Mouse (Mus musculus): ENCODE data around the gene Polr1a.
"Not testable (repeated sequence)": the region's sequence is repeated elsewhere in the genome, so short reads cannot be mapped to it uniquely, and the experiment has no call there.

Polr1a gene

GRCm38 (mm10) chr6:71908481-71909381, at the start of gene Polr1a, which contains the start of gene Ptcd3:
TSS of gene Polr1a (plus strand) at chr6:71909053.
TSS of gene Ptcd3 (minus strand) at chr6:71908750.
- peak; percentile 89 to 96 for DNase-seq (ENCODE audit: low spot score in 2 of 2)

DNA sequence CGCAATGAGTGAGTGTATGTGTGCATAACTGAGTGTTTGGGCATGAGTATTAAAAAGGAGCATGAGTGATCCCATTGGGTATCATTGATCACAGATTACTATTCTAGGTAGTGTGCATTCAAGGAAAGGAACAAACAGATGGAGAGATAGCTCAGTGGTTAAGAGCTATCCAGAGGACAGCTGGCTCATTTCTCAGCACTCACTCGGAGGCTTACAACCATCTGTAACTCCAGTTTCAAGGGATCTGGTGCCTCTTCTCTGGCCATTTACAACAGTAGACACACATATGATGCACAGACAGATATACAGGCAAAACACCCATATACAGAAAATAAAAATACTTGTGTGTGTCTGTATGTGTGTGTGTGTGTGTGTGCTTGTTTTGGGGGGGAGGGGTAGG, 41.1 kb upstream of the Polr1a start:
- DNase-seq (ENCODE audit: low spot score in 2 of 2), result no peak

DNA sequence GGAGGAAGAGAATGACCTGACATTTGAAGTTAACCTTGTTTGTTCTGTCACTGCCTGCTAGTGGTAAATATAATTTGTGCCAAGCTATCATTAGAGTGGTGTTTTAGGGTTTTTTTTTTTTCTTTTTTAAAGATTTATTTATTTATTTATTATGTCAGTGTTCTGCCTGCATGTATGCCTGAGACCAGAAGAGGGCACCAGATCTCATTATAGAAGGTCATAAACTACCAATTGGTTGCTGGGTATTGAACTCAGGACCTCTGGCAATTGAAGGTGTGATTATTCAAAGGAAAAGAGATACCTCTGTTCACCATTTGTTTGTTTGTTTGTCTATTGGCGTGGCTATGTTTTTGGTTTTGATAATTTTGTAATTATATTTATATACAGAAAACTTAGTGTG, 40.0 kb upstream of the Polr1a start:
- DNase-seq (ENCODE audit: low spot score in 2 of 2), result peak in 1 of 2 experiments; percentile 28

DNA sequence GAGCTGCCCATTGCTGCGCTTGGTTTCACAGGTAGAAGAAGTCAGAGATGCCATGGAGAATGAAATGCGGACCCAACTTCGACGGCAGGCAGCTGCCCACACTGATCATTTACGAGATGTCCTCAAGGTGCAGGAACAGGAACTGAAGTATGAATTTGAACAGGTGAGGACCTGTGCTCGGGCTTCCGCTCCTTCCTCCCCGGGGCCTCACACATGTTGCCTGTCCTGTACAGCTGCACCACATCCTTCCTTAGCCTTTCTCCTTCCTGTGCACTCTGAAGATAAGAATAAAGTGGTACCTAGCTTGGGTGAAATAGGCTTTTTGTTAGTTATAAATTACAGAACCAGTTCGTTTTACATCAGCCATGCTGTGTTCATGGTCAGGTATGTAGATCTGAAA, 37.5 kb upstream of the Polr1a start:
- DNase-seq (ENCODE audit: low spot score in 2 of 2), result no peak

DNA sequence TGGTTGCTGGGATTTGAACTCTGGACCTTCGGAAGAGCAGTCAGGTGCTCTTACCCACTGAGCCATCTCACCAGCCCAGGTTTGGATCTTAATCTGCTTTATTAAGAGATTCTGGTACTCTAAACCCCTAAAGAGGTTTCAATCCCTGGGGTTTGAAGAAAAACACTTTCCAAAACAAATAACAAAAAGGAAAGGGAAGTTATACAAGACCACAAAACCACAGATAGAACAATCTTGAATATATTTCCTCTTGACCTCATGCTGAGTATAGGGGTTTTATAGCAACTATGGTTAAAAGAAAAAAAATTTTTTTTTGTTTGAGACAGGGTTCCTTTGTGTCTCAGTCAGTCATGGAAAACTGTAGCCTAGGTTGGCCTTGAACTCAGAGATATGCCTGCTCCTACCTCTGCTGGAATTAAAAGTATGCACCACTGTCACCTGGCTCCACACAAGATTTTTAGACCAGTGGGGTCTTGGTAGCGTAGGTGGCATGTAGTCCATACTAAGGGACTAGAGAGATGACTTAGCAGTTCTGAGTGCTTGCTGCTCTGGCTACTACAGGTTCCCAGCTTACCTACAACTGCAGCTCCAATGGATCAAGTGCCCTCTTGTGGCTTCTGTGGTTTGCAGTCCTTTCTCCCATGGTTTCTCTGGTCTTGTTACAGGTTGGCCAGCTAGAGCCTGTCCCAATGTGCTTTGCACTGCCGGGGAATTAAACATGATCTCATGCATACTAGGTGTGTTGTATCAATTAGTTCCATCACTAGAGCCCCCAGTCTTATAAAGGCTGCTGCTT, 30.7 kb upstream of the Polr1a start:
- no peak for DNase-seq (ENCODE audit: low spot score in 2 of 2)

DNA sequence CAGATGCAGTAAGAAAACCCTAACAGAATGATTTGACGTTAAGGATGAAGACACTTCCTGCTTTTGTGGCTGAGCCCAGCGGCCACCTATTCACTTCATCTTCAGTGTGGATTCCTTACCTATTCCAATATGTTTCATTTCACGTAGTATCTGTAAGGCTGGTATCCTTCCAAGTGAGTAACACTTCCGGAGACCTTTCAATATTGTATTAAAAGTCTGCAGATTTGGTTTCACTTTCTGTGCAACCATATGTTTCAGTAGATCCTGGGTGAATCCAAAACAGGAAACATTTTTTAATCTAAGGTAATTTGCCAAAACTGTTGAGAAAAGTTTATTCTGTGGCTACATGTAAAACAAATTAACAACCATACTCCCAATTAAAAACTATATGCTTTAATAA, 15.6 kb upstream of the Polr1a start:
- no peak for DNase-seq (ENCODE audit: low spot score in 2 of 2)

- no peak for DNase-seq (ENCODE audit: low spot score in 2 of 2)
Measured at GRCm38 (mm10) chr6:71907702-71908235, 1.1 kb upstream of the Polr1a start.

DNA sequence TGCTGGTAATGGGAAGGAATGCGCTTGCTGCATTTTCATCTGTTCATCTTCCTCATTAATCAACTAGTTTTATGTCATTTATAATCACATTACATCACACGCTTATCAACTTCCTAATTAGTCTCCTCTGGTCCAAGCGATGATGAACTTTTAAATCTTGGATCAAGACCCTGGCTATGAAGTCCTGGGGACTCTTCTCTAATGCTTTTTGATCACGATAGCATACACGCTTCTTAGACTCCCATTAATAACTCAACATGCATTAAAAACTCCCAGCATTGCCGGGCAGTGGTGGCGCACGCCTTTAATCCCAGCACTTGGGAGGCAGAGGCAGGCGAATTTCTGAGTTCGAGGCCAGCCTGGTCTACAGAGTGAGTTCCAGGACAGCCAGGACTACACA, 531 bp downstream of the Polr1a start:
- DNase-seq (ENCODE audit: low spot score in 2 of 2), result no peak

GRCm38 (mm10) chr6:71909840-71910239, 987 bp downstream of the Polr1a start:
- DNase-seq (ENCODE audit: low spot score in 2 of 2), result peak in 1 of 2 experiments; percentile 26

GRCm38 (mm10) chr6:71911686-71912450, 3.0 kb downstream of the Polr1a start:
- DNase-seq (ENCODE audit: low spot score in 2 of 2), result no peak

DNA sequence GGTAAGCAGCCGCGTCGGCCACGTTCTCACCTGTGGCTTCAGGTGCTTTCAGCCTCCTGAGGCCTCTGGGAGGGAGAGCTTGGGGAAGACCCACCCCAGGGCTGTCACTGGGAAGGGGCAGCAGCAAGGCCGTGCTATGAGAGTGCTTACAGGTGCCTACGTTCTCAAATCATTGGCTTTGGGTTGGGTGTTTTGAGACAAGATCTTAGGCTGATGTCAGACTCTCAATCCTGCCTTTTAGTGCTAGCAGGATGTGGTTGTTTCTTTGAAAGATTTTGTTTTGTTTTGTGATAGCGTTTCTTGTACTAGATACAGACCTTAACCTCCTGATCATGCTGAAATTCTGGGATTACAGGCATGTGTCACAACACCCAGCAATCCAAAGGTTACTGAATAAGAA, 11.9 kb downstream of the Polr1a start:
- no peak for DNase-seq (ENCODE audit: low spot score in 2 of 2)

GRCm38 (mm10) chr6:71925233-71925632, 16.4 kb downstream of the Polr1a start:
- DNase-seq (ENCODE audit: low spot score in 2 of 2), result not testable (repeated sequence)

DNA sequence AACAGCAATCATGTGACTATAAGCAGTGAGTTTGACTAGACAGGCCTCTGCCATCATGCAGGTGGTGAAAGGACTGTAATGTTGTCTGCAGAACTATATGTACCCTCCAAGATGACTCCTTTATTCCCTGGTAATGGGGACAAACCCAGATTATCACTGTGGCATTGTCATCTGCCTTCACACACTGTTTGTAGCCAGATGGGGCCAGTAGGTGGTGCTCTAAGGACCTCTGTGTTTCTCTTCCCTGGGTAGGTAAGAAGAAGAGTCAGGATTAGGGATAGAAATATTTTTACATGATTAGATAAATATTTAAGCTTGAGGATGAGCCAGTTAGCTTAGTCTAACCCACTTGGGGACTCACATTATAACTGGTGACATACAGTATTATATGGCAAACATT, 19.1 kb downstream of the Polr1a start:
- DNase-seq (ENCODE audit: low spot score in 2 of 2), result peak in 1 of 2 experiments; percentile 59

DNA sequence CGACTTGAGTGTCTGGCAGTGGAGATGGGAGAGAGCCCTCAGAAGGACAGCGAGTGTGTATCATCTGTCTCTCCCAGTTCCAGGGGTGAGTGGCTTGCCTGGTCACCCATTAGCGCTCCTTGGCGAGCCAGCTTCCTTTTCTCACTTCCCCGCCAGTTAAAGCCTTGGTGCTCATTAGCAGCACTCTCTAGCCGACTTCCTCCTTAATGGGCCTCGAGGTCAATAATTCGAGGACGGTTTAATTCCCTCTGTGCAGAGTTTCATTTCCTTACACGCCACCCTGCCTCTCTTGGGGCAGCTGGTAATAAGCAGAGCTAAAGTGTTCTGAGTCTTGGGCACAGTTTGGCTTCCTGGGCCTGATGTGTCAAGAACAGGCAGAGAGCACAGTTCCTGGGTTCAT, 21.2 kb downstream of the Polr1a start:
- DNase-seq (ENCODE audit: low spot score in 2 of 2), result peak in 1 of 2 experiments; percentile 49

- peak in 1 of 2 experiments; percentile 50 for DNase-seq (ENCODE audit: low spot score in 2 of 2)
Measured at GRCm38 (mm10) chr6:71930830-71931437, 22.1 kb downstream of the Polr1a start.

GRCm38 (mm10) chr6:71932347-71932746, 23.5 kb downstream of the Polr1a start:
- DNase-seq (ENCODE audit: low spot score in 2 of 2), result no peak

DNA sequence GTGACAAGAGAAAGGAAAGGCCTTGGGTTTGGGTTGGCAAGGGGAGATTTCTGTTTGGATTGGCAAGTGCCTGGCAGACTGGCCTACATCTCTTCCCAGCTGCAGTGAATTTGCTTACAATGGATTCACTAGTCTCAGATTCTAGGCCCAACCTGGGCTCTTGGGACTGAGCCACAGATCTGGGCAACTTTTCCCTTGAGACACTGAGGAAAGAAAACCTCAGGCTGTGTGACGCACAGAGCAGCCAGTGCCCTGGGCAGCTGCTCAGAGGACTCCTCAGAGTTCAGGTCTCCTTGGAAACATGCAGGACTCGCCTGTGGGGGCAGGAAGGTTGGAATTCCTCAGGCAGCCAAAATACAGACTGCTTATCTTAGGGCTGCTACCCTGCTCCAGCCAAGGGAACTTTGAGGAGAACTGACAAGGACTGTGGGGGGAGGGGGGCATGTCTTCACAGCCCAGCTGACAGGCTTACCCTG, 25.3 kb downstream of the Polr1a start:
- no peak for DNase-seq (ENCODE audit: low spot score in 2 of 2)

- DNase-seq (ENCODE audit: low spot score in 2 of 2), result no peak
Measured at GRCm38 (mm10) chr6:71935737-71936136, 26.9 kb downstream of the Polr1a start.

GRCm38 (mm10) chr6:71940912-71941311, 32.1 kb downstream of the Polr1a start:
- no peak for DNase-seq (ENCODE audit: low spot score in 2 of 2)

DNA sequence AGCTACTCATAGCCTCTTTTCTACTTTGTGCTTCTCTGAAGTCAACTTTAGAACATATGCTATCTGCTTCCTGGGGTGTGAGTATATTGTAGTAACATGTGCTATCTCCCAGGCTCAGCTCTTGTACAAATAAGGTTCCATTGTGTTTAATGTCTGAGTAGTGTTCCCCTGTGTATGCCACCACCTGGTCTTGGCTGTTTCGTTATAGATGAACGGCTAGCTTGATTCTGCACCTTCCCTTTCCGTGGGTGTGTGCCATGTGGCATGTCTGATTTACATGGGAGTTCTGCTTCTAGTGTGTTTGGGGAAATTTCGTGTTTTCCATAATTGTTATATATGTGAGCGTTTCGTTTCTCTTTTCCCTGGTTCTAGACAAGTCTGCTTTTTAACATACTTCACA, 36.2 kb downstream of the Polr1a start:
- DNase-seq (ENCODE audit: low spot score in 2 of 2), result no peak

- DNase-seq (ENCODE audit: low spot score in 2 of 2), result no peak
Measured at GRCm38 (mm10) chr6:71946121-71946520, 37.3 kb downstream of the Polr1a start.
